Mouse (Mus musculus): ENCODE measurements around the gene Itga2b.

GRCm38 (mm10) chr11:102406401-102406800 is 63.5 kb downstream of the Itga2b start:
- TF ChIP-seq GATA1 (IDR thresholded peaks at IDR 0.05; ENCODE audit: borderline replicate concordance, low read length) (no peak), FLI1 (IDR thresholded peaks at IDR 0.05; ENCODE audit: low read length) (no peak)

Data from megakaryocyte, embryonic 14.5 days (primary cell).